Mouse (Mus musculus): ENCODE measurements around the gene Ccdc15. TPM values are rescaled to one million over a fixed set of nuclear protein-coding genes. Genes with fewer than 3 reads are reported as not detected.

Ccdc15 gene
- total RNA-seq (2021), result 1 to 10 TPM; 5.5 to 5.7 TPM

DNA sequence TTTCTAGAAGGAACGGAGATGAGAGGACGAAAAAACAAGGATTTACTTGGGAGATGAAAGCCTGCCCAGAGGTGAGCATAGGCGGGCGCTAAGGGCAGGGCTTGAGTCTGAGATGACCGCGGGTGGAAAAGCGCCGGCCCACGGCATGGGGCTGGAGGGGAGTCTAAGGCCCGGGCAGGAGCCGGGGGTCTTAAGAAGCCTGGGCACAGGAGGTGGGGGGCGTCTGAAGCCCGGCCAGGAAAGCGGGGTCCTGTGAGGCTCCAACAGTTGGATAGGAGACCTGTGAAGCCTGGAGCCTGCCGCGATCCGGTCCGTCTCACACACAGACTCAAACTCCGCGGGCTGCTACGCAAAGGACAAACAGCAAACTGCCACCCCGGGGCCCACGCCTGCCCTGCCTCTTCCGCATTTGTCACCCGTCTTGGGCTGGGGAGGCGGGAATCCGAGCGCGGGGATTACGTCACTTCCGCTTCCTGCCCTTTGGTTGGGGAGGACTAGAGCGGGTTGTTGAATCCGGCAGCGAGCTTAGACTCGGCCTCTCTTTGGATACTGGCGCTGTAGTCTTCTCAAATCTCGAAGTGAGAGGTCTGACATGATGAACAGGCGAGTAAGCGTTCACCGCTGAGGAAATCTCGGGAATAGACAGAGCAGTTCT, at the start of gene Ccdc15:
TSS of gene Ccdc15 (minus strand) at position 445 of the 655 bp plus-strand sequence.
- intact Hi-C loops (cut with DNase I), result no loop called here
- peak; percentile 97 for DNase-seq

DNA sequence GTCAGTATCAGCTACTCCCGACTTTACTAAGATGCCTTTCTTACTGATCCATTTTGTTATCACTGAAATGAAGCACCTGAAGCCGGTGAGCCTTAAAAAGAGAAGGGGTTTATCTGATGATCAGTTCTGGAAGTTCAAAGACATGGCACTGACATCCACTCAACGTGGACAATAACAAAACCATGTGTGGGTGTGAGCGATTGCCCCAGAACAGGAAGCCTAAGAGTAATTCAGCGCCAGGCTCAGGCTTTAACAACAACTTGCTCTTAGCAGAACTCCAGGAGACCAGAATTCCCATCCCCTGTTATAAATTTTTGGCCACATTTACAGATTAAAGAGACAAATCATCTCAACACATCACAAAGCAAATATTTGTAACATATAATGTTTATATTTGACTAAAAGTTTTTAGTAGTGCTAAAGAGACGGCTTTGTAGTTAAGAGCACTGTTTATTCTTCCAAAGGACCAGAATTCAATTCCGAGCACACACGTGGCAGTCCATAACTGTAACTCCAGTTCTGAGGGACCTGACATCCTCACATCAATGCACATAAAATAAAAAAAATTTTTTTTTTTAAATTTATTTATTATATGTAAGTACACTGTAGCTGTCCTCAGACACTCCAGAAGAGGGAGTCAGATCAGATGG, 45.4 kb upstream of the Ccdc15 start:
- DNase-seq, result no peak
- intact Hi-C loops (cut with DNase I), result no loop called here

GRCm38 (mm10) chr9:37392071-37392470, 43.8 kb upstream of the Ccdc15 start:
- intact Hi-C loops (cut with DNase I), result no loop called here
- no peak for DNase-seq

- intact Hi-C loops (cut with DNase I), result no loop called here
- no peak for DNase-seq
Measured at GRCm38 (mm10) chr9:37390891-37391290, 42.7 kb upstream of the Ccdc15 start.

DNA sequence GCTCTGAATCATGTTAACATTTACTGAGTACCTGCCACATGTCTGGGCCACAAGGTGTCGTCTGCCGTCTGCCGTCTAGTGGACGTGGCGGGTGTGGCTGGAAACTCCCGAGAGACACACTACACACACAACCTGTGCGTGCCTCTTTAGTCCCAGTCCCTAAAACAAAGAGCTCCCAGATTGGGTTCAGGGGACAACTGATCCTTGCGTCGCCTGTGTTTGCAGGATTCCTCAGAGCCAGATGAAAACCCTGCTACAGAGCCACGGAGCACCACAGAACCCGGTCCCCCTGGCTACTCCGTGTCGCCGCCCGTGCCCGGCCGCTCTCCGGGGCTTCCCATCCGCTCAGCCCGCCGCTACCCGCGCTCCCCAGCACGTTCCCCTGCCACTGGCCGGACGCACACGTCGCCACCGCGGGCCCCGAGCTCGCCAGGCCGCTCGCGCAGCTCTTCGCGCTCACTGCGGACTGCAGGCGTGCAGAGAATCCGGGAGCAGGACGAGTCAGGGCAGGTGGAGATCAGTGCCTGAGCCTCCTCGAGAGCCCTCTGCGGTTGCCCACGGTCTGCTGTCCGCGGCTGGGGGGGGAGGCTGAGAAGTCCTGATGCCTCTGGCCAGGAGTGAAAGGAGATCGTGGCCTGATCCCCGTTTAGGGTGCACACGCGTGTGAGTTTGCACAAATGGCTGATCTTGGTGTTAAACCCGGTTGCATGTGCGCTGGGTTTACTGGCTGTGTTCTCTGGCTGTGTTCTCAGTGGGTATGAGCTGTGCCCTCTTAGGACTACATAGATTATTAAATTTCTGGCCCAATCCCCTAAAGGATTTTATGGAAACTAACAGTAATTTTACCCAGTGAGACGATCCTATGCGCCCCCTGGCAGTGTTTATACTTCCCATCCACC, 36.3 kb upstream of the Ccdc15 start:
- intact Hi-C loops (cut with DNase I), result no loop called here
- peak; percentile 20 for DNase-seq

GRCm38 (mm10) chr9:37383161-37383560, 34.9 kb upstream of the Ccdc15 start:
- intact Hi-C loops (cut with DNase I), result no loop called here
- no peak for DNase-seq

- intact Hi-C loops (cut with DNase I), result no loop called here
Measured at GRCm38 (mm10) chr9:37375718-37376117, 27.5 kb upstream of the Ccdc15 start.

GRCm38 (mm10) chr9:37371232-37371801, 23.1 kb upstream of the Ccdc15 start:
- intact Hi-C loops (cut with DNase I), result no loop called here
- no peak for DNase-seq

More at GRCm38 (mm10) chr9:37375718-37376117, 27.5 kb upstream of the Ccdc15 start:
- no peak for DNase-seq

GRCm38 (mm10) chr9:37368860-37369259, 20.6 kb upstream of the Ccdc15 start:
- intact Hi-C loops (cut with DNase I), result no loop called here
- no peak for DNase-seq

- intact Hi-C loops (cut with DNase I), result no loop called here
Measured at GRCm38 (mm10) chr9:37368081-37368830, 20.0 kb upstream of the Ccdc15 start.

DNA sequence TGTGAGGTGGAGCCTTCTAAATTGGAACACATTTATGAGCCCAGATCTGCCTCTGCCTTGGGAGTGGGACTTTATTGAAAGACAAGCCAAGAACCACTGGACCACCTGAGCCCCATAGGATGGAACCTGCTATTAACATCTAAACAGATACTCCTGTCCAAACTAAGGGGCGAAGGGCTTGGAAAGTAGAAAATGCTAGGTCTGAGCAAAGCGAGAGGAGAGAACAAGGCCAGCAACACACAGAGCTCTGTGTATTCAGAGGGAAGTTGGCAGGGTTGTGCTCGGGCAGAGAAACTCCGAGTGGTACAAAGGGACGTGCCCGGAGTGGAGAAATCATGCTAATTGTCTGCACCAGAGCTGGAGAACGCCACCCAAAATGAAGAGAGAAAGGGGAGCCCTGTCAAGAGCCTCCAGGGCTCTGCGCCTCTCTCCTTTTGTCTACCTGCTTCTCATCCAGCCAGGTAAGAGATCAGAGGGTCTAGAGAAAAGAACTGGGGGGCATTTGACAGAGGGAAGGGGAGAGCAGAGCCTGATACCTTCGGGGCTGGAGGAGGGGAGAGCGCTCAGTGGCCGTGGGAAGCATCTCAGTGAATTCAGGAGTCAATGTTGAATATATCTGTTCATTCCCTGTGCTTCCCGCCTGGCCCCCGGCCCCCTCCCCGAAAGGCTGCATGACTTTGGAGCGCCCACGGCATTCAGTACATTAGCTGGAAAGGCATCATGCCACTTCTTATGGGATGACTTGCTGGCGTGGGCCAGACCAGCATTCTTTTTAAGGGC, 19.3 kb upstream of the Ccdc15 start, which contains the start of gene Hepacam:
TSS of gene Hepacam (plus strand) at position 51 of the 780 bp plus-strand sequence.
- DNase-seq, result peak; percentile 32
- intact Hi-C loops (cut with DNase I), result no loop called here

More at GRCm38 (mm10) chr9:37368081-37368830, 20.0 kb upstream of the Ccdc15 start:
- DNase-seq, result no peak

GRCm38 (mm10) chr9:37365706-37366105, 17.5 kb upstream of the Ccdc15 start:
- intact Hi-C loops (cut with DNase I), result no loop called here
- no peak for DNase-seq

DNA sequence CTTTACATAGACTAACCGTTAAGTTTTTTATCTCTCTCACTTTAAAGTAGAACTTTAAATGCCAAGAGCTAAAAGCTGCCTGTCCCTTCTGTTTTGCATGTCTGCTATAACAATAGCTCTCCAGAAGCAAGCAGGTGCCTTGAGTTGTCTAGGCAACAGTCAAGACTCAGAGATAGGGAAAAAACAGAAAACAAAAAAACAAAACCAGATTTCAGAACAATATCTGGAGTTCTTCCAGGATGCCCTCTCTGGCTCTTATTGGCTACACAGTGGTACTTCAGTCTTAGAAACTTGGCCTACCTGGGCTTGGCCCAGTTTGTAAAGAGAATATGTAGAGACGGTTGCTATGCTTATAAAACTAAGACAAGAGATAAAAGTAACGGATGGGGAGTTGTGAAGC, 16.2 kb upstream of the Ccdc15 start:
- DNase-seq, result no peak
- intact Hi-C loops (cut with DNase I), result no loop called here

- DNase-seq, result no peak
- intact Hi-C loops (cut with DNase I), result no loop called here
Measured at GRCm38 (mm10) chr9:37363551-37363950, 15.3 kb upstream of the Ccdc15 start.

DNA sequence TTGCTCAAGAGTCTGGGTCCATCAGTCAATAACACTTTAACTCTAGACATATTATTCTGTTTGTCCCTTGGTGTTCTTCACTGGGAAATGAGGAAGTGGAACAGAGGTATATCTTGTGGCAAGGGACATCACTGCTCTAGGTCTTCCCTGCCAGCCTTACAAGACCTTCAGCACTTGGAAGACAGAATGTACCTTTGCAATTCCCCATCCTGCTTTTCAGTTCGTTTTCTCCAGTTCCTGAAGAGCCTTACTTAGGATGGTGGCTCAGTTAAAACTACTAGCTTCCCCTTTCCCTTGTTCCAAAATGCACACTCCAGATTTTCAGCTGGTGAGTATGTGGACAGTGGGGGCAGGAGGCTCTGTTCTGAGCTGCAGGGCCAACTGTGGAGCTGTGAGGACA, 14.6 kb upstream of the Ccdc15 start:
- intact Hi-C loops (cut with DNase I), result no loop called here
- no peak for DNase-seq

DNA sequence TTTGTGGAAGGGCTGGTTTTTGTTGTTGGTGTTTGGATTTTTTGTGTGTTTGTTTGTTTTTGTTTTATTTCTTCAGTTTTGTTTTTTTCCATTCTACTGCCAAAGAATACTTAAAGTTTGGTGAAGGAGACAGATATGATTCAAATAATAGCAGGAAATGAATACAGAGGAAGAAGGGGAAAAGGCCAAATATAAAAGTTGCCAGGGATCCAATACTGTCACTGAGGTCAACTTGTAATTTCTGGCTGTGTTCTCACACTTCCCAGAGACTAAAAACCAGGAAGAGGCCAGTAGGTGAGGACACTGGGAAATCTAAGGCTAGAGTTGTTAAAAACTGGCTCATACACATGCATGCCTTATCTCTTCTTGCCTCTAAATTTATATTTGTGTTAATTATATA, 13.9 kb upstream of the Ccdc15 start:
- DNase-seq, result no peak

GRCm38 (mm10) chr9:37359331-37360220, 11.3 kb upstream of the Ccdc15 start:
- DNase-seq, result peak; percentile 36
- intact Hi-C loops (cut with DNase I), result no loop called here

More for the DNA sequence above, 13.9 kb upstream of the Ccdc15 start:
- intact Hi-C loops (cut with DNase I), result no loop called here

- DNase-seq, result peak; percentile 43
- intact Hi-C loops (cut with DNase I), result no loop called here
Measured at GRCm38 (mm10) chr9:37358713-37359330, 10.6 kb upstream of the Ccdc15 start.
